Mouse (Mus musculus): ENCODE data around the gene Vmn2r57.
"Not testable (repeated sequence)": the region's sequence is repeated elsewhere in the genome, so short reads cannot be mapped to it uniquely, and the experiment has no call there.

The Vmn2r57 gene

DNA sequence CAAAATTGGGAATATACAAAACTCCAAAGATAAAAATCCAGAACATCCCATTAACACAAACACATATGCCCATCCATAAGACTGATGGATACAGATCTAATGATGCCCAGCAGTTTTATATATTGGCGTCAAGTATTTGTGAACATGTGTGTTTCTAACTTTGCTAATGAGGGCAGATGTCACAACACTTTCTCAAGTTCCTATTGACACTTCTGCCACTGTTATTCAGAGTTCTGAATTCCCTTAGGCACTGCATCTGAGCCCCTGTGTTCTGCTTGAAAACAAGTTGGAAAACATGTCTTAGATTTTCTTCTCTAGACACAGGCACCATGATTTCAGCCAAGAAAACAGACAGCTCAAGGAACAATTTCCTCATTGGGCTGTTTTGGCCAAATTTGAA, at the start of gene Vmn2r57:
Gene Vmn2r57 (minus strand): TSS at position 101 of the 400 bp plus-strand sequence.
- in situ Hi-C loops (cut with MboI, MseI), result not testable (repeated sequence)

DNA sequence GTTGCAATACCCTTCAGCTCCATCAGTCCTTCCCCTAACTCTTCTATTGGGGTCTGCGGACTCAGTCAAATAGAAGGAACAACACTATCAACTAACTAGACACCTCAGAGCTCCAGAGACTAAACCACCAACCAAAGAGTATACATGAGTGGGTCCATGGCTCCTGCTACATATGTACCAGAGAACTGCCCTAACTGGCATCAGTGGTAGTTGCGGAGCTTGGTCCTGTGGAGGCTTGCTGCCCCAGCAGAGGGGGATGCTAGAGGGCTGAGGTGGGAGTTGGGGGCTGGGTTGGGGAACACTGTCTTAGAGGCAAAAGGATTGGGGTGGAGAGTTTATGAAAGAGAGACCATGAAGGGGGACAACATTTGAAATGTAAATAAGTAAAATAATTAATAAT, 49.4 kb upstream of the Vmn2r57 start:
- in situ Hi-C loops (cut with MboI, MseI), result loop anchor here (5.0 to 25.0 kb wide), 2 partner anchors 106 to 1014 kb away; partner anchors contain the start of genes AI987944 and Zfp141

DNA sequence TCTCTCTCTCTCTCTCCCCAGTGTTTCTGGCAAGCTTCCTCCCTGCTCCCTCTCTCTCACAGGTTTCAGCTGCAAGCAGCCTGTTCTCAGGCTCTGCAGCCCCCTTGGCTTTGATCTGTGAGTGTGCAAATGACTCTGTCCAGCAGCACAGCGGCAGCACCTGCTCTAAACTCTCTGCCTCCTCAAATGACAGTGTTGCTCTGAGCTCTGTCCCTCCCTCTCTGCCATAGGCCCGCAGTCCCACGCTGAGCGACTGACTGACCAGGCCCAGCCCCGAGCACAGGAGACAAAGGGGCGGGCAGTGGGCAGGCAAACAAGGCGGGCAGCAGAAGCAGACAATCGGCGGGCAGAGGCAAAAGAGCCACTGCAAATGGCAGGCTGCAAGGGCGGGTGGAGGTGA, 3.4 kb upstream of the Vmn2r57 start:
- in situ Hi-C loops (cut with MboI, MseI), result no loop called here

DNA sequence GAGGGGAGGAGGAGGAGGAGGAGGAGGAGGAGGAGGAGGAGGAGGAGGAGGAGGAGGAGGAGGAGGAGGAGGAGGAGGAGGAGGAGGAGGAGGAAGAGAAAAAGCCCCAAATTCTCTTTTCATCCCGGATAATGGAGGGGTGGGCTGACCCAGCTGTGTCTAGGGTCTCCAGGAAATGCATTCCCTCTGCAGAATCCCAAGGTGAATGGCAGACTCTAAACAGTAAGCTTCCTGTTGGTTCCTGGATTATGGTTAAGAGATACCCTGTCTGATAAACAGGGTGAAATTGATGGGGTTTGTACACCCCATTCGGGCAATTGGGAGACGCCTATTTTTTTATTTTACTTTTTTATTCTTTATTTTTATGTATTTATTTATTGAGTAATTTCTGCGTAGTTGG, 54.4 kb downstream of the Vmn2r57 start:
- in situ Hi-C loops (cut with MboI, MseI), result loop anchor here (5.0 to 25.0 kb wide), 4 partner anchors 103 to 1857 kb away; partner anchors contain the start of genes AW146154, Gm20449, Zfp141 and Zfp788

DNA sequence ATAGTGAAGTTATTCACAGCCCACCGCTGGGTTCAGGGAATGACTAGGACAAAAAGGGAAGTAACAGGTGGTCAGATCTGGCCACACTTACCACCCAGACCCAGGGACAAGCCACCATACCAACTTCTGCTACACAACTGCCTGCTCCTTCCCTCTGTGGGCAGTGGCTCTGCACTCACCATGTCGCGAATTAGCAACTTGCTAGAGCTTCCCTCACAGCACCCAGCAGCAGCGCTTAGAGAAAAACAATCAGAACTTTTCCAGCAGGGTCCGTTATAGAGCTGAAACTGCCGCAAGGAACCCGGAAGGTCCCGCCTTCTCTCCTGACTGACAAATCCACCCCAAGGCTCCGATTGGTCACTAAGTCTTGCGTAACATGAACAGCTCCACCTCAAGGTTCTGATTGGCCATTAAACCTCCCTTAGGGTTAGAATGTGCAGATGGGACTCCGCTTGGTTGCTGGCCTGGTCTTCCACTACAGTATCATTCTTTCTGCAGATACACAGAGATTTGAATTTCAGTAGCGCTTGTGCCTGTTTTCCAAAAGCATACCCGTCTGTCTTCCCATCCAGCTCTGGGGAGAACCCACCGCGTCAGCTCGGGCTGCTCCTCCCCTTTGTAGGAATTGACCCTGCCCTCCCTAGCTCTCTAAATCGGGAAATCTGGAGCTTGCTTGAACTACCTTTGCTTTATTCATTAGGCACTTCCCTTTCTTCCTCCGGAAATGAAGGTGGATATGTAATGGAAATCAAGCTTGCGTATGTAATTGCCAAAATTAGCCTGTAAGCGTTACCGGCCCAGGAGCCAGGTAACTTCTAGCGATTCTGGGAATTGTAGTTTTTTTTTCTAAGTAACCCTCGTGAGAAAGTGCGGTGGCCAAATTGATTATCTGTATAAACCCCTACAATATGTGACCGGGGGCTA, 55.2 kb downstream of the Vmn2r57 start, which contains the start of gene AI987944:
Gene AI987944 (minus strand): TSS at position 332 of the 924 bp plus-strand sequence.
- in situ Hi-C loops (cut with MboI, MseI), result loop anchor here (5.0 to 25.0 kb wide), 4 partner anchors 104 to 1856 kb away; partner anchors contain the start of genes AW146154, Gm20449, Zfp141 and Zfp788

Measured in T-helper 2 cell (primary cell).